Mouse (Mus musculus) gastrocnemius, postnatal 36 days (tissue): Measurements from ENCODE around the gene Lrrc47. TPM values are rescaled to one million over a fixed set of nuclear protein-coding genes. Genes with fewer than 3 reads are reported as not detected.

Source experiments
- total RNA-seq, 2 experiments: library from RNA; stranded (reverse); gene quantifications; 2 replicates each; pipeline ENCODE4 v1.2.3; 2021

Gene Lrrc47
- total RNA-seq, 2 experiments from 2014 or later = 20.4 to 20.9 TPM

Other genes with a start within 250 kb of the Lrrc47 start
- gene A430005L14Rik, start 54.5 kb upstream of the Lrrc47 start, total RNA-seq = 10 to 100 TPM; 10.5 to 14.3 TPM
- gene Dffb, start 36.6 kb upstream of the Lrrc47 start, total RNA-seq = 1 to 10 TPM; 1.3 to 1.8 TPM
- 10 to 100 TPM; 23.0 to 24.0 TPM for gene Cep104, start 36.5 kb upstream of the Lrrc47 start, total RNA-seq
- 1 to 10 TPM; 2.0 to 2.6 TPM for gene Smim1, start 14.5 kb downstream of the Lrrc47 start, total RNA-seq
- not detected for gene Ccdc27, start 30.9 kb downstream of the Lrrc47 start, total RNA-seq
- not detected for gene Trp73, start 128.5 kb downstream of the Lrrc47 start, total RNA-seq
- gene Wrap73, start 130.6 kb downstream of the Lrrc47 start, total RNA-seq = 1 to 10 TPM; 7.0 to 8.7 TPM
- 10 to 100 TPM; 82.7 to 82.8 TPM for gene Tprgl, start 148.9 kb downstream of the Lrrc47 start, total RNA-seq
- gene Megf6, start 159.0 kb downstream of the Lrrc47 start, total RNA-seq = under 1 TPM; 0.54 TPM